Mouse (Mus musculus) large intestine, adult 2 months (tissue): ENCODE data around the gene Liph. TPM values are rescaled to one million over a fixed set of nuclear protein-coding genes. Genes with fewer than 3 reads are reported as not detected.
A peak's percentile ranks its signal among the peaks of the same experiment; 100 is the strongest.
"Not testable (repeated sequence)": the region's sequence is repeated elsewhere in the genome, so short reads cannot be mapped to it uniquely, and the experiment has no call there.

Source experiments
- DNase-seq: peaks from one replicate; pipeline ENCODE4 v3.0.0-alpha.2; 2012; ENCODE audit warnings: low read depth, low spot score
- WGBS: fragments of 180-500 bp; shearing (Covaris S2); methylation state at CpG from one replicate; pipeline ENCODE4 v1.1.7; 2018; 5-methylcytosine and 5-hydroxymethylcytosine counted together
- polyA plus RNA-seq: library from polyadenylated mRNA; depleted of rRNA; stranded (reverse); fragments of >200 nt; gene quantifications from 2 replicates; pipeline ENCODE4 v1.2.3, GENCODE M21; 2012; rRNA removed

Gene Liph
- polyA plus RNA-seq = 34.3 and 53.9 TPM in 2 replicates

GRCm38 (mm10) chr16:21995304-21995703, at the start of gene Liph:
Gene Liph (minus strand): TSS chr16:21995663.
- 4% methylated on average over 16 of the region's 16 CpGs for WGBS

GRCm38 (mm10) chr16:22043830-22044229, 48.4 kb upstream of the Liph start:
- 78% methylated on average over 4 of the region's 4 CpGs for WGBS
- no peak for DNase-seq

More at GRCm38 (mm10) chr16:21995304-21995703, at the start of gene Liph:
- peak; percentile 86 for DNase-seq

DNA sequence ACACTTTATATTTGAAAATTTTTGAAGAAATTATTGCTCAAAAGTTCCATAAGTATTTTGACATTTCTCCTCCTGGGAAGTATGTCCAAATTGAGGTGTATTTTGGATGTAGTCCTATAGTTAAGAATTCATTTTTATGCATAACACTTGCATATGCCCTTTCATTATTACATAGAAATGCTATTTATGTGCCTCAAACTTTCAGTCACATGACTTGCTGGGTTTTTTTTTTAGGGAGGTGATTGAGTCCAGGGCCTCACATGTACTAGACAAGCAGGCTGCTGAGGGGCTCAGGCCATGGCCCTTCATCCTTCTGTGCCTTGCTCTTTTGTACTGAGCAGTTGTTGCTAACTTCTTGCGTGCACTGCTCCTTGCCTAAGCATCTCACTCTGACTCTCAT, 44.5 kb upstream of the Liph start:
- 97% methylated on average over 1 of the region's 1 CpGs for WGBS

GRCm38 (mm10) chr16:22038554-22038953, 43.1 kb upstream of the Liph start:
- no peak for DNase-seq
- WGBS = 88% methylated on average over 10 of the region's 10 CpGs

More for the DNA sequence above, 44.5 kb upstream of the Liph start:
- DNase-seq = no peak

DNA sequence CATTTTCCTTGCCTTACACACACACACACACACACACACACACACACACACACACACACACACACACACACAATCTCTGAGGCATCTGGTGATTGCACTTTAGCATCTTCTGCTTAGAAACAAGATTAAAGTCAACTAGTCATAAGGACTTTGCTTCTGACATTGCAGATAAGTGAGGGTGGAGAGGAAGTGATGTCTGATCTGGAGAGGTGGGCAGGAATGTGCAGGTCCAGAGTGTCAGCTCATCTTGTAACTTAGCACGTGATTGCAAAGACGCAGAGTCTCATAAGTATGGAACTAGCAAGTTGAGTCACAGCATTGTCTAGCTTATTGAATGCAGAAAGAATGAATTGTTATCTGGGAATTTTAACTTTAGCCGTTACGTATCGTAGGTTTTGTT, 32.0 kb upstream of the Liph start:
- no peak for DNase-seq
- 96% methylated on average over 5 of the region's 5 CpGs for WGBS

DNA sequence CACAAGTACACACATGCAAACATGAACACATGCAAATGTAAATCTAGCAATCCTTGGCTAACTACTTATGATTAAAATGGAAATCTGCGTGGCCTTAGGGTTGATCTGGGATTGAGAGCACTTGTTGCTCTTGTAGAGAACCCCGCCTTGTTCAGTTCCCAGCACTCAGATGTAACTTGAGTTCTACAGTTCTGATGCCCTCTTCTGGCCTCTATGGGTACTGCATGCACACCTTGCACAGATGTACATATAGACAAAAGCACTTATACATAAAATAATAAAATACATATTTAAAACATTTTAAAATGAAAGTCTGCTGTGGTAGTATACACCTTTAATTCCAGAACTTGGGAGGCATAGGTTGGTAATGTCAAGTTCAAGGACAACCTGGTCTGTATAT, 26.7 kb upstream of the Liph start:
- no peak for DNase-seq
- 97% methylated on average over 2 of the region's 2 CpGs for WGBS

GRCm38 (mm10) chr16:22015569-22015968, 20.1 kb upstream of the Liph start:
- WGBS = 81% methylated on average over 1 of the region's 1 CpGs
- no peak for DNase-seq

DNA sequence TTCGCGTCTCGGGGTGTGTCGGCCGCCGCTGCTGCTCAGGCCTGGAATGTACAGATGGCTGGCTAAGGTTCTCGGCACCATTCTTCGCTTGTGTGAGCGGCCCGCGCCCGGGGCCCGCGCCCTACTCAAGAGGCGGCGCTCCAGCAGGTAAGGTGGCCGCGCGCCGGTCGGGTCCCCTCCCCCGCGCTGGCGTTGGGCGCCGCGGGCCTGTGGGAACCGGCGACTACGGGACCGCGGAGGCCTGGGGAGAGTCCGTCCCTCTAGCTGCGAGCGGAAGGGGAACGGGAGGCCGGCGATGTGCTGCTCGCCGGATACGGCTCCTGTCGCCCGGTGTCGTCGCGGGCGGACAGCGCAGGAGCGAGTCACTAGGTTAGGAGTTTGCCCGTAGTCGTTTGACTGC, 14.1 kb upstream of the Liph start:
- under 1% methylated on average over 51 of the region's 51 CpGs for WGBS

DNA sequence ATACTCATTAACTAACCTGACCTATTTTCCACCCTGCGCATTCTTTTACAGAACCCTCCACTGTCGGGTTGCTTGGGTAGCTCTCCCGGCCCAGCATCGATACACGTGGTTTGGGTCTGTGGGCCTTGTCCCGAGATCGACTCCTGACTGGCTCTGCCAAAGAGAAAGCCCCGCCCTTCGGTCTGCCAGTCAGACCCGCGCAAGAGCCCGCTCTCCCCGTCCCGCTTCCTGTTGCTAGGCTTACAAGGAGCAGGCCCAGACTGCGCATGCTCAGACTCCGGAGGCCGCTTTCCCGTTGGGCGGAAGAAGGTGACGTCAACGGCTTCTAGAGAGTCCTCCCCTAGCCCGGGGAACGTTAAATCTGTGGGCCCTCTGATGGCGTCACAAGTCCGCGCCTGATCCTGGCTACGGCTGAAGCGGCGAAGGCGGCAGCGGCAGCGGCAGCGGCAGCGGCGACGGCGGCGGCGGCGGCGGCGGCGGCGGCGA, 13.7 kb upstream of the Liph start, which contains the start of gene Senp2:
Gene Senp2 (plus strand): TSS at position 386 of the 486 bp plus-strand sequence.
- WGBS = under 1% methylated on average over 45 of the region's 45 CpGs
- DNase-seq = peak; percentile 99

More for the DNA sequence above, 14.1 kb upstream of the Liph start:
- DNase-seq = no peak

- no peak for DNase-seq
- 26% methylated on average over 3 of the region's 3 CpGs for WGBS
Measured at GRCm38 (mm10) chr16:22001606-22002005, 6.1 kb upstream of the Liph start.

DNA sequence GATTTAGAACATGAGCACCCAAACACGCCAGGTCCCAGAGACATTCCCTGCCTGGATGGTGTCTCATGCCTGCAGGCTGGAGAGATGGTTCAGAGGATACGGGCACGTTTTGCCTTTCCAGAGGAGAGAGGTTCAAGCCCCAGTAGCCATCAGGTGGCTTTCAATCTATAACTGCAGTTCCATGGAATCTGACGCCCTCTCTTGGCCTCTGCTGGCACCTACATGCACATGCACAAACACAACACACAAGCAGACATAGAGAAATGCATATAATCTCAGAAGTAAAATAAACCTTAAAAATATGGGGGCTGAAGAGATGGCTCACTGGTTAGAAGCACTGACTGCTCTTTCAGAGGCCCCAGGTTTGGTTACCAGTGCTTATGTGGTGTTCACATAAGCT, 5.7 kb upstream of the Liph start:
- 61% methylated on average over 4 of the region's 4 CpGs for WGBS
- no peak for DNase-seq

DNA sequence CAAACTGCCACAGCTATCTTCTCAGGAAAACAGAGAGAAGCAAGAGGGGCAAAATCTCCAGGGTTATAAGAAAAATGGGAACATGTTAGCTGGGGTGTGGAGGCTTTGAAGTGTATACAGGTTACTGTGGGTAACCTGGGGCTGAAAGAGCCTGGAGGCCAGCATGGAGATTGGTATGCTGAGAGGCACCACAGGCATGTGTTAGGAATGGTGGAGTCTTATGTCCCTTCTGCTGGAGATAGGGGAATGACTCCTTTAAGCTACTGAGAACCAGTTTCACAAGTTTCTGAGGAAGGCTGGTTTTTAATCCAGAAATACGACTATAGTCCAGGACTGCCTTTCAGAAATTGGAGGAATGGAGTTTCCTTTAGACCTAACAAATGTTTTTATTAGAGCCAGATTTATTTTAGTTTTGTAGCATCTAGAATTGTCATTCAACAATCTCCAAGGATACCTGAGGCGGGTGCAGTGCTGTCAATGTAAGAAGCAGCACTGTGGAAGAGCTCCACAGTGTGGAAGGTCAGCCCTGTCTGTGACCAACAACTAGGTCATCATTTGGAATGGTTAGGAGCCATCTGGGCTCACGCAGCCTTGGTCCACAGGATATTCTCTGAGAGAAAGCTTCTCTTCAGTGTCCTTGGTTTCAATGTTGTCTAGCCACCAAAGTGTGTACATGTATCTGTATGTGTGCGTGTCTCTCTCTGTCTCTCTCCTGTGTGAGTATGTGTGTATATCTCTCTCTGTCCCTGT, 4.7 kb upstream of the Liph start:
- DNase-seq = no peak
- 70% methylated on average over 4 of the region's 4 CpGs for WGBS

GRCm38 (mm10) chr16:21998061-21998460, 2.6 kb upstream of the Liph start:
- DNase-seq = no peak
- WGBS = 18% methylated on average over 5 of the region's 5 CpGs

GRCm38 (mm10) chr16:21996881-21997641, 1.6 kb upstream of the Liph start:
- no peak for DNase-seq
- WGBS = 15% methylated on average over 5 of the region's 5 CpGs

DNA sequence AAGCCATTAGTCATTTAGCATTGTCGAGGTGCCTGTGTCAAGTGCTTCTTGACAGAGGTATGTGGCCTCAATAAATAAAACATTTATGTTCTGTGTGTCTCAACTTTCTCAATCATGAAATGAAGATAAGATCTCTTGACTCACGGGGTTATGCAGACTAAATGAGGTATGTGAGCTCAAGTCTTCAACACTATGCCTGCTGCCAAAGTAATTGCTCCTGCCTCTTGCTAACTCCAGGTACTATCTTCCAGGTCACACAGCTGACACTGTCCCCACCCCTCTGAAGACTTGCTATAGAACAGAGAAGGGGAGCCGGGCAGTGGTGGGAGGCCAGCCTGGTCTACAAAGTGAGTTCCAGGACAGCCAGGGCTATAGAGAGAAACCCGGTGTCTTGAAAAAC, 939 bp upstream of the Liph start:
- 24% methylated on average over 4 of the region's 4 CpGs for WGBS
- DNase-seq = no peak

DNA sequence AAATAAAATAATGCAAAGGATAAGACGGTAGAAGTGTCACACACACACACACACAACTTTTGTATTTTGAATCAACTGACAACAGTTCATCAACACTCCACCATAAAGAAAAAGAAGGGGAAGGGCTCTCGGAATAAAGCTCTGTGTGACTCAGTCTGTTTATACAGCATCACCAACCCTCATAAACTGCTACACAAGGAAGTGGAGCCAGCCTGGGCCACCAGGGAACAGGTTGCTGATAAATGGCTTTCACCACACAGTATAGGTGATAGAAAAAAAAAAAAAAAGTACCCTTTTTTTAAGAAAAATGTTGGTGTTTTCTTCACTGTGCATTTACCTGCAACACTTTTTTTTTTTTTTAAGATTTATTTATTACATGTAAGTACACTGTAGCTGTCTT, 3.7 kb downstream of the Liph start:
- WGBS = 24% methylated on average over 2 of the region's 2 CpGs
- no peak for DNase-seq

- not testable (repeated sequence) for DNase-seq
Measured at GRCm38 (mm10) chr16:21990893-21991292, 4.6 kb downstream of the Liph start.

DNA sequence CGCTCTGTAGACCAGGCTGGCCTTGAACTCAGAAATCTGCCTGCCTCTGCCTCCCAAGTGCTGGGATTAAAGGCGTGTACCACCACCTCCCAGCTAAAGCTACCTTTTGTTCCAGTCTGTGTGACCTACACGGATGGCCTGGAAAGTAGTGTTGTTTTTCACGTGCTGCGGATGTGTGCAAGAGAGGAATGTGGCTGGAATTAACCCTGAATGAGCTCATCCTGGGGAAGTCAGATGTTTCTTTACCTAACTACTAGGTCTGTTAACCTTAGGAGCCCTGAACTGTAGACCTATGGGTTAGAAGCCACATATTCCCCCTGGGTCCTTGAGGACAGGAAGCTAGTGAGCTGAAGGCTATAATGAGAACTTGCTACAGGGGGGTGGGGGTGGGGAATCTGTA, 7.5 kb downstream of the Liph start:
- WGBS = 77% methylated on average over 5 of the region's 5 CpGs
- no peak for DNase-seq

DNA sequence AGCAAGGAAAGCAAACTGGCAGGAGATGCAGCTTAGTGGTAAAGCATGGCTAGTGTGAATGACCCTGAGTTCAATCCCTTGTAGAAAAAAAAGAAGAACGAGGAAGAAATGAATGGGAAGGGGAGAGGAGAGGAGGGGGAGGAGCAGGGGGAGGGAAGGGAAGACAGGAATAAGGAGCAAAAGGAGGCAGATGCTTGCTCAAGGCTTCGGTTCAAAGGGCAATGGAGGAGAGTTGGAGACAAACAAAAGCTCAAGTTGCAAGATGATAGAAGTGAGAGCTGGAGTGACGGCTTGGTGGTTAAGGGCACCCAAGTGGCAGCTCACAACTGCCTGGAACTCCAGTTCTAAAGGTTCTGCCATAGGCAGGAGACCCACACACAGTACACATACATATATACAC, 9.3 kb downstream of the Liph start:
- 30% methylated on average over 3 of the region's 3 CpGs for WGBS
- DNase-seq = no peak

DNA sequence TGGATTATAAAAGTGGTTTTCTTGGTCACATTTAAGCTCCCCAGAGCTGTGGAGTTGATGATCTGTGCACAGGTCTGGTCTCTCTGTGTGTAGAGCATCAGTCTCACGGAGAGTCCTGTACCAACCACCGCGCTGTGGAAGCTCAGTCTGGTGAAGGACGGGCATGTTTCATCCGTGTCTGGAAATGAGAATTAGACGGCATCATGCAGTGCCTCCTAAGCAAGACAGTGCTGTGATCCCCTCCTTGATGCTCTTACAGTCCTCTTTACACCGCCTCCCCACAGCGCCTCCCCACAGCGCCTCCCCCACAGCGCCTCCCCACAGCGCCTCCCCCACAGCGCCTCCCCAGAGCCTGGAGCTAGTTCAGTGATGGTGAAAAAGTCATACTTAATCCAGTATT, 11.4 kb downstream of the Liph start:
- no peak for DNase-seq
- 95% methylated on average over 12 of the region's 12 CpGs for WGBS

- no peak for DNase-seq
- 96% methylated on average over 4 of the region's 4 CpGs for WGBS
Measured at GRCm38 (mm10) chr16:21983581-21983980, 11.9 kb downstream of the Liph start.
